Mouse (Mus musculus) adrenal gland, adult (tissue): ENCODE results near the gene Tenm4.
A peak's percentile ranks its signal among the peaks of the same experiment; 100 is the strongest.

Experiments used
- DNase-seq, 2 experiments: peaks; one replicate each; pipeline ENCODE4 v3.0.0; 2022 to 2023; ENCODE audit warnings: low spot score in 1 of 2; ENCODE audit not compliant: inconsistent age in 2 of 2

Gene Tenm4

GRCm38 (mm10) chr7:96757067-96757466 is 586.0 kb downstream of the Tenm4 start:
- DNase-seq: no peak

GRCm38 (mm10) chr7:96760208-96760607 is 589.2 kb downstream of the Tenm4 start:
- DNase-seq: no peak

- DNase-seq: no peak
Observed at GRCm38 (mm10) chr7:96761151-96761550, 590.1 kb downstream of the Tenm4 start.

GRCm38 (mm10) chr7:96765321-96765960 is 594.4 kb downstream of the Tenm4 start:
- DNase-seq: peak; percentile 51 to 79

GRCm38 (mm10) chr7:96767090-96767489 is 596.0 kb downstream of the Tenm4 start:
- DNase-seq: peak; percentile 48 to 83

GRCm38 (mm10) chr7:96768718-96769117 is 597.7 kb downstream of the Tenm4 start:
- DNase-seq: peak; percentile 39 to 69

GRCm38 (mm10) chr7:96769784-96770183 is 598.7 kb downstream of the Tenm4 start:
- DNase-seq: peak in 1 of 2 experiments; percentile 58

- DNase-seq: no peak
Observed at GRCm38 (mm10) chr7:96772966-96773365, 601.9 kb downstream of the Tenm4 start.

GRCm38 (mm10) chr7:96773585-96774225 is 602.7 kb downstream of the Tenm4 start:
- DNase-seq: no peak

DNA sequence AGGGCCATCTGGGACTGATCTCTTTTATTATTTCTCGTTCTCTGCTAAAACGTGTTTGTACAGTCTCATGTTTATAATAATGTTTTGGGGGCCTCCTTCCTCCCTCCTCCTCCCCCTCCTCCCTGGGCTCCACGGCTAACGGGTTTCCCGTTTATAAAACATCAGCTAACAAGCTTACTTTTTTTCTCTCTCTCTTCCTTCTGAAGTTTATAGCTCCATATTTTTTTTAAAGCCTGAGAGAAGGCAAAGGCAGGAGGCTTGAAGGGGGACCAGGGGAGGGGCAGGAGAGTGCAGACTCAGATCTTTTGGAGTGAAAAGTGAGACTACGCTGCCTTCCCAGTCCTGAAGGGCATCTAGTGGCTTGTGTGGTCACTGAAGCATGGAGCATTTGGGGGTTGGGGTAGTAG is 604.0 kb downstream of the Tenm4 start:
- DNase-seq: no peak

DNA sequence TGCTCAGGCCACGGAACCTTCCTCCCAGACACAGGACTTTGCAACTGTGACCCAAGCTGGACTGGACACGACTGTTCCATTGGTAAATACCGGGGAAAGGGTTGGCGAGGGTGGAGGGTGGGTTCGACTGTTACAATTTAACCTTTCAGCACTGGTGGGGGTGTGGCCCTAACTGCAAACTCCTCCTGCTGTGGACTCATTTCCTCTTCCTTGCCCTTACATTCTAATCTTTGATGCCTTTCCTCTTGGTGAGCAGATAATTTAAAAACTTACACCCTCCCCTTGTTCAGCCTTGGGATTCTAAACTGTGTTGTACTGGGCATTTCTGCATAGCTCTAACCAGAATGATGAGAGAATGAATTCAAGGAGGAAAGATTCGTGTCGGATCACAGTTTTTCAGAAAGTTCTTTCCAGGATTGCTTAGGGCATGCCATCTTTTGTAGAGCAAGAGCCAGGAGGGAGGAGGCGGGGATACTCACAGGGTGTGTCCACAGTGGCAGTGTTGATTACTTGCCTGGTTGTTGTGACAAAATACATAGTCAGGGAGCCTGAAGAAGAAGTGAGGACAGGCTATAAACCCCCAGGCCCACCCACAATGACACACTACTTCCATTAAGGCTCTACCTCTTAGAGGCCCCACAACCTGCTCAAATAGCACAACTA is 607.0 kb downstream of the Tenm4 start:
- DNase-seq: no peak

- DNase-seq: peak; percentile 45 to 77
Observed at GRCm38 (mm10) chr7:96778601-96778969, 607.5 kb downstream of the Tenm4 start.

- DNase-seq: peak; percentile 43 to 74
Observed at GRCm38 (mm10) chr7:96780556-96780955, 609.5 kb downstream of the Tenm4 start.

DNA sequence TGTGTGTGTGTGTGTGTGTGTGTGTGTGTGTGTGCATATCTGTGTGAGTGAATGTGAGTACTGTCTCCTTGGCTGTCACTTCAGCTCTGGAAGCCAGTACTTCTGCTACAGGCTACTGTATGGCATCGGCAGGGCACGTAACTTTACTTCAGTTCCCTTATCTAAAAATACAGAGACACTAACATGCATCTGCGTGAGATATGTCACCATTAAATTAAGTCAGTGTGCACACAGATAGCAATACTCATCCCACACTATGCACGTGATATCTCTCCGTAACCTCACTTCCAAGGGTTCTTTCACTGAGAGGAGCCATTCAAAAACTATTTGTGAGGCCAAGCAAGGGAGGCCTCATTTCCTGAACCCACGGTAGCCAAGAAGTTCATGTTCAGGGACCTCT is 610.0 kb downstream of the Tenm4 start:
- no peak for DNase-seq

DNA sequence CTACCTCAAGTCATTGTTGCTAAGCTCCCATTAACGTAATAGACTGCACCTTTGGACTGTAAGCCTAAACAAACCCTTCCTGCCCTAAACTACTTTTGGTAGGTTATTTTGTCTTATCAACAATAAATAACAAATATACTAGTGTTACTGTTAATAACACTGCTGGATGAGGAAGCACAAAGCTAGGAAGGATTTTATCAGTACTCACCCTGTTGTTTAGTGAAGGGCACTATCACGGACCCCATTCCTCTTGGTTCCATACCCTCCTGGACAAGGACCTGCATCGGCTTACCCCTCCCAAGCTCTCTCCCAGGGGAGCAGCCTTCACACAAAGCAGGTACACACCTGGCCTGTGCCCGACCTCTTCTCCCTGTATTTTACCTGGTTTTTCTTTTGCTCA is 611.6 kb downstream of the Tenm4 start:
- DNase-seq: no peak

GRCm38 (mm10) chr7:96785808-96786207 is 614.8 kb downstream of the Tenm4 start:
- DNase-seq: no peak

GRCm38 (mm10) chr7:96786262-96787044 is 615.4 kb downstream of the Tenm4 start:
- no peak for DNase-seq

- DNase-seq: no peak
Observed at GRCm38 (mm10) chr7:96788135-96788534, 617.1 kb downstream of the Tenm4 start.

- DNase-seq: no peak
Observed at GRCm38 (mm10) chr7:96790326-96790725, 619.3 kb downstream of the Tenm4 start.

DNA sequence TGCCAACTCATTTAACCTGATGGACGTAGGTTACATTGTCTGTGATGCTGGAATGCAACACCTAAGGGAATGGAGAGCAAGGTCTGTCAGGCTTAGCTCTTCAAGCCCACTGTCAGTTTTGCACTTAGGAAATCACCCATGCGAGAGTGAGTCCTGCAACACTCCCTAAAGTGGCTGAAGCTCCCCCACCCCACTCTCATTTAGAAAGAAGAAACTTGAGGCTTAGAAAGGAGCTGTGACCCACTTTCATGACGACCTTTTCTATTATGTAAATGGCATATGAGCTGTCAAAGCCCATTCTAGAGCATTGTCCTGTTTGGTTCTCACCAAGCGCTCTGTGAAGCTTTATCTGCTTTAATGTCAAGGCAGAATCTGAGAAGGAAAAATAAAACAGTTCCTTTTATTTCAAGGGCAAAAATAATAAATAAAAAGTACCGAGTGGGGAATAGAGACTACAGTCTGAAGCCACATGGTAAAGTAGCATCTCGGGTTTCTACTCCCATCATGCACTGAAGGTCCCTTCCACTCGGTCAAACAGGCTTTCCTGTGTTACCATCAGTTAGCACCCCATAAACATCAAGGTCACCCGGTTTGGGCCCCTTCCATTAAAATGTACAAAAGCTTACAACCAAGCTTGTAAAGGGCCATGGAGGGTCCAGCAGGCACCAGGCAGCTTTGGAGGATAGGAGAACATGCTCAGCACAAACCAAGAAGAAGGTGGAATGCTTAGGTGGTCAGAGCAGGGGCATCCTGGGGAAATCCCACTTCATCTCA is 621.6 kb downstream of the Tenm4 start:
- DNase-seq: peak in 1 of 2 experiments; percentile 49
